ENCODE assay signal across 28 mouse cellular contexts in genomic region chr6:114713538-114713937, GRCm38 (mm10).
DNase-seq lines count a peak whose midpoint lies in the region; ATAC-seq and TF ChIP-seq lines count a peak whose summit lies in the region.
"Had no signal": no experiment of that assay in that cellular context is flagged by ENCODE, and none has a peak within 500 bp of the region (broad histone marks: within the 10 kb centered on the region; RNA-seq: fewer than 3 reads in every experiment).

No protein-coding gene starts in this region.

- intact Hi-C loops in heart, postnatal 25 days (cut with DNase I): no loop called here
- intact Hi-C loops in left cerebral cortex, adult 2 months (cut with DNase I): loop anchor here (5.0 kb wide), 1 partner anchor 311 kb away; no protein-coding TSS in a partner anchor

- ATAC-seq in erythroblast, adult 5-6 weeks (replicated peaks; ENCODE audit: low FRiP score, poor library complexity, severe bottlenecking): no peak
- ATAC-seq: activated CD4-positive, CD25-positive, alpha-beta regulatory T cell, adult 4 months; CD4-positive, CD25-positive, alpha-beta regulatory T cell, adult 4 months; hindbrain, postnatal 0 days; intestine, embryonic 16.5 days; liver, embryonic 12.5 days; liver, postnatal 0 days had no signal

- no peaks in the 10 kb centered on the region for H3K9me3 ChIP-seq in limb, embryonic 10.5 days (replicated peaks)
- H3K9me3 ChIP-seq: embryonic facial prominence, embryonic 13.5 days; forebrain, embryonic 12.5 days; hindbrain, embryonic 12.5 days; liver, embryonic 12.5 days had no signal

- no peak for TF ChIP-seq CTCF in left cerebral cortex, adult 2 months (IDR thresholded peaks at IDR 0.05)

- H3K4me1 ChIP-seq in limb, embryonic 10.5 days: peaks cover 50% of the 10 kb centered on the region

- H3K27ac ChIP-seq in left cerebral cortex, adult 2 months: peak overlapping the region; percentile 83
- H3K27ac ChIP-seq in limb, embryonic 10.5 days: peak overlapping the region; percentile 71; the same call in 1 of the 2 replicates
- H3K27ac ChIP-seq: embryonic facial prominence, embryonic 13.5 days; hindbrain, embryonic 12.5 days; kidney, postnatal 0 days; liver, embryonic 12.5 days had no signal

- 52% methylated on average over 3 of the region's 3 CpGs for WGBS in limb, embryonic 10.5 days

- peak; percentile 27 to 53 for DNase-seq in heart, adult 18-20 months
- no peak for DNase-seq in heart, postnatal 25 days (ENCODE audit: low spot score)
- no peak for DNase-seq in left cerebral cortex, adult 2 months (ENCODE audit: extremely low spot score in 1 of 2, low spot score in 2 of 2)
- no peak for DNase-seq in left cerebral cortex, adult 9 months (ENCODE audit: low spot score in 2 of 2)
- DNase-seq in limb, embryonic 10.5 days (ENCODE audit: low spot score): no peak
- DNase-seq in spleen, postnatal 10 days (ENCODE audit: low spot score in 2 of 2): no peak
- DNase-seq: adrenal gland, adult 2 months; cerebellum, adult 9-10 months; cerebellum, postnatal 36 days; embryo, embryonic 11 days; gastrocnemius, postnatal 25 days; kidney, adult 8-10 months; kidney, postnatal 4 days; liver, postnatal 0 days; lung, postnatal 36 days; right cerebral cortex, postnatal 25 days; thymus, postnatal 14 days had no signal

- H3K27me3 ChIP-seq in limb, embryonic 10.5 days (ENCODE audit: low read depth, poor library complexity, severe bottlenecking): no peaks in the 10 kb centered on the region
- H3K27me3 ChIP-seq: embryonic facial prominence, embryonic 13.5 days; forebrain, embryonic 12.5 days; hindbrain, embryonic 12.5 days; liver, embryonic 12.5 days had no signal

- H3K36me3 ChIP-seq in limb, embryonic 10.5 days: no peaks in the 10 kb centered on the region
- H3K36me3 ChIP-seq: forebrain, embryonic 12.5 days; hindbrain, embryonic 12.5 days; liver, embryonic 12.5 days had no signal

- no peak overlapping the region for H3K4me3 ChIP-seq in left cerebral cortex, adult 2 months
- H3K4me3 ChIP-seq in limb, embryonic 10.5 days: no peak overlapping the region
- H3K4me3 ChIP-seq: embryonic facial prominence, embryonic 13.5 days; erythroblast, embryonic 14.5 days; forebrain, embryonic 12.5 days; hindbrain, embryonic 12.5 days; liver, embryonic 12.5 days had no signal

Comparison
In these comparisons a context has a peak if more than half of its experiments do, and no peak if none do; other contexts are left out.
1. DNase-seq: peak in heart, adult 18-20 months (2 of 2); none in heart, postnatal 25 days (single experiment), left cerebral cortex, adult 2 months (0 of 2), left cerebral cortex, adult 9 months (0 of 2), limb, embryonic 10.5 days (single experiment) and spleen, postnatal 10 days (0 of 2).